Mouse (Mus musculus) liver, adult (tissue): ENCODE measurements around the gene Cldn2.

Experiments
- GATA4 ChIP-seq: IDR thresholded peaks from 2 replicates; pipeline ENCODE4 v1.6.1; 2014; ENCODE audit warnings: mild to moderate bottlenecking, low read length; ENCODE audit not compliant: insufficient replicate concordance

Gene Cldn2

DNA sequence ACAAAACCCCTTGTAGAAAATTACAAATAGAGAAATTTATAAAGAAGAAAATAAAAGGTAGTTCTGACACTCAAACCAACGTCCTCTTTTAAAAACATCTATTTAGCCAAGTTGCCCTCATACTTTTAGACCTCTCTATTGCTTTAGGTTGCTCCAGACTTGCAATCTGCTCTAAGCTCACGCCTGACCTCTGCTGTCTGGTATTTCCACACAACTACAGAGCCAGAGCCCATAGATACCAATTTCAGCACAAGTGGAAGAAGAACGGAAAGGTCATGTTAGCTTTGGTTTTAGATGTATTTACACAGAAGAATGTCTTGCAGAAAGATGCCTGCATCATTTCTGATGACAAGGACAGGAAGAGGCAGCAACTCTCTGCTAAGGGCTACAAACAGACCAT lies 38.4 kb downstream of the Cldn2 start:
- no peak for TF ChIP-seq GATA4

DNA sequence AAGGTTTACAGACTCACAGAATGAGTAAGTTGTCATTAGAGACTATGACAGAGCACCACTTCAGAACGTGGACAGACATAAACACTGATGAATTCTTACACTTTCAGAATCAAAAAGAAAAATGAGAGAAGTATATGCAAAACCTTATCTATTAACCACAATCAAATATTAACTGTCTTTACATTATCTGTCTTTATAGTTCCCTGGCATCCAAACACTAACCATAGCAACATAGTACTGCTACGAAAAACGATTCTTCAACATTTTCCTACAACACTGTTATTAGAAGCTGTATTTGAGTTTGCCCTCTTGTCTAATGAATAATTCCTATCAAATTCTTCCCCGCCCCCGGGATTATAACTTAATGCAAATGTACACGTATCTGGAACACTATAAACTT lies 40.5 kb downstream of the Cldn2 start:
- no peak for TF ChIP-seq GATA4

DNA sequence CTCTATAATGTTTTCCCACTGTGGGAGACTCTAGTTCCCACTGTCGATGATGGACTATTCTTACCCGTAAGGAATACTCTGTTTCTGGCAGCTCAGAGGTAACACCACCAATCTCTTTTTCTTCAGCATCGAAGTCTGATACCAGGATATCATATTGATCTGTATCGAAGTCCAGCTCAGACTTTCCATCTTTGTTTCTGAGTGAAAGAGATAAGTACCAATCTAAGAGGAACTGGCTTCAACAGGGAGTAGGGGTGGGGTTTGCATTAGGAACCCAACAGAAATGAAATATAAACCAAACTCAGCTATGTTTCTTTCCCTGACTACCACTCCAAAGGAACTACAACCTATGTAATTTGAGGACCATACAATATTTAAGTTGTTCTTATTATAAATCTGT lies 54.2 kb downstream of the Cldn2 start:
- no peak for TF ChIP-seq GATA4

GRCm38 (mm10) chrX:139859402-139859801 lies 58.8 kb downstream of the Cldn2 start:
- no peak for TF ChIP-seq GATA4
